Mouse (Mus musculus) G1E (cell line): ENCODE measurements around the gene Tpo. TPM values are rescaled to one million over a fixed set of nuclear protein-coding genes. Genes with fewer than 3 reads are reported as not detected.

Source experiments
- ATAC-seq: 2 replicates; pipeline ENCODE4 v1.8.0; 2016; ENCODE audit warnings: mild to moderate bottlenecking; ENCODE audit not compliant: insufficient number of reproducible peaks, poor library complexity, low FRiP score, severe bottlenecking; ENCODE audit errors: extremely low read depth
- DNase-seq: peaks from one replicate; pipeline ENCODE4 v3.0.0; 2012; ENCODE audit warnings: low spot score
- H3K27me3 ChIP-seq: 2 replicates; pipeline ENCODE4 v1.6.1; 2012; ENCODE audit warnings: mild to moderate bottlenecking, low read length, inconsistent platforms; ENCODE audit not compliant: insufficient read depth
- H3K36me3 ChIP-seq: replicated peaks from 2 replicates; pipeline ENCODE3; 2012; ENCODE audit warnings: mild to moderate bottlenecking, inconsistent platforms
- H3K4me1 ChIP-seq: 2 replicates; pipeline ENCODE4 v1.6.1; 2012; ENCODE audit warnings: low read depth, low read length, inconsistent platforms, mixed read lengths; ENCODE audit not compliant: insufficient read depth
- H3K4me3 ChIP-seq: 2 replicates; pipeline ENCODE4 v1.5.1; 2012; ENCODE audit warnings: low read depth, mild to moderate bottlenecking, inconsistent platforms, low read length, moderate library complexity, mixed read lengths
- H3K9me3 ChIP-seq: replicated peaks from 2 replicates; pipeline ENCODE4 v1.6.1; 2012; ENCODE audit warnings: inconsistent platforms
- CTCF ChIP-seq: IDR thresholded peaks from 2 replicates; pipeline ENCODE4 v1.5.1; 2012; ENCODE audit warnings: low read depth, low read length, inconsistent platforms, mixed read lengths
- GATA1 ChIP-seq: IDR thresholded peaks from 2 replicates; pipeline ENCODE4 v1.6.1; 2012; ENCODE audit warnings: borderline replicate concordance, low read length, inconsistent platforms, mixed read lengths
- GATA2 ChIP-seq: IDR thresholded peaks from 2 replicates; pipeline ENCODE4 v1.6.1; 2012; ENCODE audit warnings: low read depth, low read length, inconsistent platforms, borderline replicate concordance
- POLR2AphosphoS5 ChIP-seq: IDR thresholded peaks from 2 replicates; pipeline ENCODE4 v1.6.1; 2012; ENCODE audit warnings: low read depth, low read length, inconsistent platforms; ENCODE audit not compliant: insufficient replicate concordance
- TAL1 ChIP-seq: conservative IDR thresholded peaks from 2 replicates; pipeline ENCODE4 v1.6.1; 2012; ENCODE audit warnings: low read depth, low read length, inconsistent platforms, mixed read lengths
- polyA plus RNA-seq: library from polyadenylated mRNA; stranded (reverse); fragments of >175 nt; gene quantifications from 2 replicates; pipeline ENCODE4 v1.2.3, GENCODE M21; 2012
- total RNA-seq, 2 experiments: library from RNA; stranded (forward) in 1 of 2; stranded (reverse) in 1 of 2; fragments of 200-1000 nt in 1 of 2; fragments of >200 nt in 1 of 2; fragmentation: Nextera tagmentation in 1 of 2; gene quantifications; 2 replicates each; pipeline ENCODE4 v1.2.3; 2014 to 2017

Gene Tpo
- total and polyA plus RNA-seq, 3 experiments, result 0.05 TPM; not detected in 2

- no peak; the same call in 1 of the 2 replicates for ATAC-seq
- Histone ChIP-seq H3K27me3 (no peaks in the 10 kb centered on the region), H3K4me1 (no peaks in the 10 kb centered on the region), H3K36me3 (no peaks in the 10 kb centered on the region), H3K4me3 (no peak overlapping the region), H3K9me3 (peaks cover 17% of the 10 kb centered on the region)
- TF ChIP-seq POLR2AphosphoS5 (no peak), GATA1 (no peak), GATA2 (no peak), CTCF (no peak), TAL1 (no peak)
- no peak for DNase-seq
These were observed 48.5 kb downstream of the Tpo start for GRCm38 (mm10) chr12:30083971-30084370.

- ATAC-seq (no peak), DNase-seq (no peak)
- no peaks in the 10 kb centered on the region for H3K27me3 ChIP-seq
- H3K4me3 ChIP-seq, result no peak overlapping the region
- H3K36me3 ChIP-seq, result no peaks in the 10 kb centered on the region
- no peaks in the 10 kb centered on the region for H3K4me1 ChIP-seq
- H3K9me3 ChIP-seq, result peaks cover 34% of the 10 kb centered on the region
- TF ChIP-seq TAL1, result no peak
These were observed 55.4 kb downstream of the Tpo start for GRCm38 (mm10) chr12:30077056-30077455.

GRCm38 (mm10) chr12:30076316-30076715 lies 56.1 kb downstream of the Tpo start:
- Histone ChIP-seq H3K27me3 (no peaks in the 10 kb centered on the region), H3K4me3 (no peak overlapping the region), H3K36me3 (no peaks in the 10 kb centered on the region), H3K4me1 (no peaks in the 10 kb centered on the region), H3K9me3 (peaks cover 30% of the 10 kb centered on the region)
- TF ChIP-seq GATA1 (no peak), CTCF (no peak), POLR2AphosphoS5 (no peak), TAL1 (no peak), GATA2 (no peak)
- DNase-seq (no peak), ATAC-seq (no peak)

- no peak overlapping the region for H3K4me3 ChIP-seq
- no peaks in the 10 kb centered on the region for H3K4me1 ChIP-seq
- H3K27me3 ChIP-seq, result no peaks in the 10 kb centered on the region
- H3K9me3 ChIP-seq, result peaks cover 10% of the 10 kb centered on the region
- no peak for ATAC-seq
- no peak for DNase-seq
- H3K36me3 ChIP-seq, result no peaks in the 10 kb centered on the region
- TF ChIP-seq GATA1 (no peak), TAL1 (no peak), GATA2 (no peak), CTCF (no peak)
These were observed 63.1 kb downstream of the Tpo start for GRCm38 (mm10) chr12:30069321-30069720.

GRCm38 (mm10) chr12:30067806-30068205 lies 64.6 kb downstream of the Tpo start:
- ATAC-seq (no peak), DNase-seq (no peak)
- Histone ChIP-seq H3K4me1 (no peaks in the 10 kb centered on the region), H3K27me3 (no peaks in the 10 kb centered on the region), H3K9me3 (peaks cover 4% of the 10 kb centered on the region), H3K4me3 (no peak overlapping the region), H3K36me3 (no peaks in the 10 kb centered on the region)
- TF ChIP-seq TAL1, result no peak
- no peak for TF ChIP-seq GATA2
- TF ChIP-seq CTCF, result no peak
- no peak for TF ChIP-seq POLR2AphosphoS5
- TF ChIP-seq GATA1, result no peak

- TF ChIP-seq GATA1 (no peak), TAL1 (no peak), CTCF (no peak), GATA2 (no peak)
- no peaks in the 10 kb centered on the region for H3K4me1 ChIP-seq
- H3K9me3 ChIP-seq, result peaks cover 21% of the 10 kb centered on the region
- no peaks in the 10 kb centered on the region for H3K36me3 ChIP-seq
- H3K4me3 ChIP-seq, result no peak overlapping the region
- ATAC-seq (no peak), DNase-seq (no peak)
- no peaks in the 10 kb centered on the region for H3K27me3 ChIP-seq
These were observed 70.3 kb downstream of the Tpo start for GRCm38 (mm10) chr12:30062118-30062505.

GRCm38 (mm10) chr12:30061503-30062117 lies 70.8 kb downstream of the Tpo start:
- no peaks in the 10 kb centered on the region for H3K36me3 ChIP-seq
- H3K4me1 ChIP-seq, result no peaks in the 10 kb centered on the region
- no peaks in the 10 kb centered on the region for H3K27me3 ChIP-seq
- DNase-seq (no peak), ATAC-seq (no peak)
- no peak overlapping the region for H3K4me3 ChIP-seq
- no peak for TF ChIP-seq POLR2AphosphoS5
- no peak for TF ChIP-seq TAL1
- no peak for TF ChIP-seq GATA2
- H3K9me3 ChIP-seq, result peaks cover 19% of the 10 kb centered on the region
